Mouse (Mus musculus) hindbrain, embryonic 13.5 days (tissue): ENCODE results near the gene Cln5. TPM values are rescaled to one million over a fixed set of nuclear protein-coding genes. Genes with fewer than 3 reads are reported as not detected.
A peak's percentile ranks its signal among the peaks of the same experiment; 100 is the strongest.

ENCODE experiments used
- ATAC-seq: fragments of 200-750 bp; cut with Nextera tagmentation; 2 replicates; pipeline ENCODE4 v1.8.0; 2017; ENCODE audit warnings: moderate TSS enrichment; ENCODE audit not compliant: low FRiP score
- H3K27ac ChIP-seq: fragments of 300-500 bp; sonication (generic); 2 replicates; pipeline ENCODE4 v1.5.1; 2015; ENCODE audit warnings: inconsistent platforms, mild to moderate bottlenecking, moderate library complexity
- H3K27me3 ChIP-seq: fragments of 300-500 bp; sonication (generic); 2 replicates; pipeline ENCODE4 v1.6.1; 2015; ENCODE audit warnings: mild to moderate bottlenecking, inconsistent platforms
- H3K36me3 ChIP-seq: fragments of 300-500 bp; sonication (generic); 2 replicates; pipeline ENCODE4 v1.6.1; 2015; ENCODE audit warnings: mild to moderate bottlenecking, inconsistent platforms
- H3K4me1 ChIP-seq: fragments of 300-500 bp; sonication (generic); replicated peaks from 2 replicates; pipeline ENCODE4 v1.6.1; 2015; ENCODE audit warnings: inconsistent platforms
- H3K4me2 ChIP-seq: fragments of 300-500 bp; sonication (generic); 2 replicates; pipeline ENCODE4 v1.6.1; 2015; ENCODE audit warnings: inconsistent platforms, mild to moderate bottlenecking, moderate library complexity
- H3K4me3 ChIP-seq: fragments of 300-500 bp; sonication (generic); 2 replicates; pipeline ENCODE4 v1.5.1; 2015; ENCODE audit warnings: mild to moderate bottlenecking, inconsistent platforms
- H3K9ac ChIP-seq: fragments of 300-500 bp; sonication (generic); 2 replicates; pipeline ENCODE4 v1.6.1; 2015; ENCODE audit warnings: mild to moderate bottlenecking, inconsistent platforms
- H3K9me3 ChIP-seq: fragments of 300-500 bp; sonication (generic); 2 replicates; pipeline ENCODE4 v1.6.1; 2016; ENCODE audit warnings: inconsistent platforms
- whole genome bisulfite sequencing: fragments of 180-500 bp; shearing (Covaris S2); methylation state at CpG from one replicate; pipeline ENCODE4 v1.1.7; 2015; 5-methylcytosine and 5-hydroxymethylcytosine counted together
- polyA plus RNA-seq: library from polyadenylated mRNA; unstranded; fragments of >200 nt; fragmentation: Nextera tagmentation; extraction: Ambion mirVana; gene quantifications from 2 replicates; pipeline ENCODE4 v1.2.1, GENCODE M21; 2015

Gene Cln5
- 15.0 and 15.2 TPM in 2 replicates for polyA plus RNA-seq

GRCm38 (mm10) chr14:103069864-103070611, at the start of gene Cln5:
Gene Cln5, plus strand, starts transcription at chr14:103070216.
- Histone ChIP-seq H3K4me1 (peaks cover 16% of the 10 kb centered on the region; the same call in 1 of the 2 replicates), H3K4me2 (peak within 1 kb of the TSS; percentile 87)
- WGBS: under 1% methylated on average over 65 of the region's 65 CpGs

DNA sequence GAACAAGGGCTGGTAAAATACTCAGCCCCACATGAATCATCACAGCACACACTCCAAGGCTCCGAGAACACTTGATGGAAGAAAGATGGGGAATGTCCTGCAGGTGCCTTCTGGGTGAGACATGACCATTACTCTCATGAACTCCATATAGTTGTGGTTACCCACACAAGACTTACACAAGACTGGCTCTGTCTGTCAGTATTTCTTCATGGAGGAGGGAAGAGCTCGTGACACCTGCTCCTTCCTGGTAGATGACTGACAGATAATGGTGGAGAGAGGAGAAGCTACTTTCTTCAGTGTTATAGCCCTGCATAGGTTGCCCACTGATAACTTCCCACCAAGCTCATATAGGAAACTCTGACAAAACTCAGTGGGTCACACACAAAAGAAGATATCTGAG, 40.8 kb upstream of the Cln5 start:
- ATAC-seq: no peak
- Histone ChIP-seq H3K27me3 (no peaks in the 10 kb centered on the region), H3K4me2 (no peak overlapping the region), H3K9me3 (no peaks in the 10 kb centered on the region), H3K9ac (no peak overlapping the region), H3K36me3 (no peaks in the 10 kb centered on the region), H3K4me1 (no peaks in the 10 kb centered on the region), H3K27ac (no peak overlapping the region), H3K4me3 (no peak overlapping the region)
- 89% methylated on average over 2 of the region's 2 CpGs for WGBS

More at GRCm38 (mm10) chr14:103069864-103070611, at the start of gene Cln5:
- Histone ChIP-seq H3K36me3 (peaks cover 23% of the 10 kb centered on the region), H3K9me3 (no peaks in the 10 kb centered on the region), H3K9ac (peak within 1 kb of the TSS; percentile 80), H3K27ac (peak within 1 kb of the TSS; percentile 87), H3K4me3 (peak within 1 kb of the TSS; percentile 64), H3K27me3 (no peaks in the 10 kb centered on the region)
- ATAC-seq: peak; percentile 96

- ATAC-seq: no peak
- Histone ChIP-seq H3K36me3 (no peaks in the 10 kb centered on the region), H3K9me3 (no peaks in the 10 kb centered on the region), H3K27me3 (no peaks in the 10 kb centered on the region), H3K9ac (no peak overlapping the region), H3K4me1 (no peaks in the 10 kb centered on the region), H3K4me2 (no peak overlapping the region), H3K4me3 (no peak overlapping the region), H3K27ac (no peak overlapping the region)
- WGBS: 77% methylated on average over 10 of the region's 10 CpGs
Observed at GRCm38 (mm10) chr14:103033271-103033823, 36.7 kb upstream of the Cln5 start.

GRCm38 (mm10) chr14:103034076-103034475, 35.9 kb upstream of the Cln5 start:
- no peak overlapping the region for H3K4me2 ChIP-seq
- H3K27me3 ChIP-seq: no peaks in the 10 kb centered on the region
- no peak overlapping the region for H3K9ac ChIP-seq
- H3K4me3 ChIP-seq: no peak overlapping the region
- no peaks in the 10 kb centered on the region for H3K36me3 ChIP-seq
- no peak for ATAC-seq
- 88% methylated on average over 9 of the region's 9 CpGs for WGBS
- H3K9me3 ChIP-seq: no peaks in the 10 kb centered on the region
- H3K27ac ChIP-seq: no peak overlapping the region
- H3K4me1 ChIP-seq: no peaks in the 10 kb centered on the region

DNA sequence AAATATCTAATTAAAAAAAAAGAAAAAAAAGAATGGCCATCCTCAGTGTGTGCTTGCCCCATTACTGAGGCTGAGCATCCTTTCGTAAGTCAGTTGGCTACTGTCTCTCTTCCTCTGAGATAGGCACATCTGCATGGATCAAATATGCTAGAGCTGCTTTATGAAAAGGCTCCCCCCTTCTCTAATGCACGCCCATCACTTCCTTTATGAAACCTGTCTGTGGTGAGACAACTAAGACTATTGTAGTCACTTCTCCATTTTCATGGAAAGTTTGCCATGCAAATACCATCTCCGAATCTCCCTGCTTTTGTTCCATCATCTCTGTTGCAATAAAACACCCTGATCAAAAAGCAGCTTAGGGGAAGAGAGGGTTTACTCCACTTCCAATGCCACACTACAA, 33.0 kb upstream of the Cln5 start:
- Histone ChIP-seq H3K9me3 (no peaks in the 10 kb centered on the region), H3K4me2 (no peak overlapping the region), H3K27me3 (no peaks in the 10 kb centered on the region), H3K4me3 (no peak overlapping the region), H3K4me1 (no peaks in the 10 kb centered on the region), H3K9ac (no peak overlapping the region), H3K27ac (no peak overlapping the region), H3K36me3 (no peaks in the 10 kb centered on the region)
- 81% methylated on average over 3 of the region's 3 CpGs for WGBS
- no peak for ATAC-seq

DNA sequence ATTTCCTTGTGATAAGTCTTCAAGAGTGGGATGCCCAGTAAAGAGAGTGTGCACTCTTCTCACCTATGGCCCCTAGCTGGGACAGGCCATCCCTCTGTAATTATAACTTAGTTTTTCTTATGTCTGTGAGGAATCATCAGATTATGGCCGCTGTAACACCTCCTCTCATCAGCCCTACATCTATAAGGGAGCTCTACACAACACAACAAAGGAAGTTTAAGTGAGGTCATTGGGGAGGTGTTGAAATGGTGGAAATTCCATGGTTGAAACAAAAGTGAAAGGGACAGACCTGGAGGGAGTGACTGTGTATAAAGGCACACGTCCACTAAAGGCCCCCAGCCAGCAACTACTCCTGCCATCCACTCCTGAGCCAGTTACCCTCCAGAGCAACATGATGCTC, 23.3 kb upstream of the Cln5 start, which contains the start of gene Acod1:
Gene Acod1, plus strand, starts transcription at position 301 of the 400 bp plus-strand sequence.
- H3K36me3 ChIP-seq: no peaks in the 10 kb centered on the region
- no peak within 1 kb of the TSS for H3K4me3 ChIP-seq
- no peak within 1 kb of the TSS for H3K9ac ChIP-seq
- no peak for ATAC-seq
- H3K9me3 ChIP-seq: no peaks in the 10 kb centered on the region
- no peak within 1 kb of the TSS for H3K27ac ChIP-seq
- 91% methylated on average over 2 of the region's 2 CpGs for WGBS
- H3K4me2 ChIP-seq: no peak within 1 kb of the TSS
- H3K4me1 ChIP-seq: no peaks in the 10 kb centered on the region
- no peaks in the 10 kb centered on the region for H3K27me3 ChIP-seq

DNA sequence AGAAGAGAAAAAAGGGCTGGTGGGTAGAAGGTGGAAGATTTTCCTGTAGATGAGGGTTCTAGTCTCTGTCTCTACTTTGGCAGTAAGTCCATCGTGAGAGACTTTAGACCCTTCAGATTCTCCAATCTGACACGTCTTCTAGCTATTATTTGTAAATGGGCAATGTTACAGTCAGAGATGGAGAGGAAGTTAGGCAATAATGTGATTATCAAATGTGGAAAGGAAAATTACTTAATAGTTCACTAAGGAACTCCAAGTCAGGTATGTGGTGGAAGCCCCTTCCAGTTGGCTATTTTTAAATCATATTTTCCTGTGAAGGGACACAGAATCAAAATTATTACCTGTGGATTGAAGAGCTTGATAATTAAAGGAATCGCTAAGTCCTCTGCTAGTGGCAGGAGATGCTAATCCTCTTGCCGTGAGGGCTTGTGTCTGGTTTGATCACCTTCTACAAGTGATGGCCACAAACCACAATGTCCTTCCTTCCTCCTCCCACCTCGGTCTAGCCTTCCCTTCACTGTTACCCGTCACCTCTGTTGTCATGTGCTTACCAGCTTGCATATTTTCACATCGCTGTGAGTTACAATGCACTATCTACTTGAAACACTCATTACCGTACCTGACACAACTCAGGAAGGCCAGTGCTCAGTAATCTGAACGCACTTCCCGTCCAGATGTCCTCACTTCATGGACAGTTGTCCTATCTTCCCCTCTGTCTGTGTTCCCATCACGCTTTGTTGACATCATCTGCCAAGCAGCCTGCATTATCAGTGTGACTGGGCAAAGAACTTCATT, 21.5 kb upstream of the Cln5 start:
- H3K9me3 ChIP-seq: no peaks in the 10 kb centered on the region
- no peak overlapping the region for H3K9ac ChIP-seq
- H3K4me1 ChIP-seq: no peaks in the 10 kb centered on the region
- no peak overlapping the region for H3K27ac ChIP-seq
- no peak overlapping the region for H3K4me3 ChIP-seq
- WGBS: 89% methylated on average over 11 of the region's 11 CpGs
- no peak for ATAC-seq
- no peaks in the 10 kb centered on the region for H3K36me3 ChIP-seq
- no peak overlapping the region for H3K4me2 ChIP-seq
- H3K27me3 ChIP-seq: no peaks in the 10 kb centered on the region

- Histone ChIP-seq H3K4me2 (no peak overlapping the region), H3K27me3 (no peaks in the 10 kb centered on the region), H3K36me3 (no peaks in the 10 kb centered on the region), H3K4me3 (no peak overlapping the region), H3K9me3 (no peaks in the 10 kb centered on the region), H3K9ac (no peak overlapping the region), H3K4me1 (no peaks in the 10 kb centered on the region), H3K27ac (no peak overlapping the region)
- 39% methylated on average over 8 of the region's 8 CpGs for WGBS
- ATAC-seq: peak; percentile 68; the same call in 1 of the 2 replicates
Observed at GRCm38 (mm10) chr14:103051159-103051769, 18.8 kb upstream of the Cln5 start.

GRCm38 (mm10) chr14:103054731-103055130, 15.3 kb upstream of the Cln5 start:
- ATAC-seq: no peak
- Histone ChIP-seq H3K4me1 (no peaks in the 10 kb centered on the region), H3K27ac (no peak overlapping the region), H3K27me3 (no peaks in the 10 kb centered on the region), H3K4me2 (no peak overlapping the region), H3K36me3 (no peaks in the 10 kb centered on the region), H3K4me3 (no peak overlapping the region), H3K9ac (no peak overlapping the region), H3K9me3 (no peaks in the 10 kb centered on the region)
- WGBS: 86% methylated on average over 13 of the region's 13 CpGs

- Histone ChIP-seq H3K27me3 (no peaks in the 10 kb centered on the region), H3K4me3 (no peak overlapping the region), H3K9me3 (no peaks in the 10 kb centered on the region), H3K4me1 (no peaks in the 10 kb centered on the region), H3K27ac (no peak overlapping the region), H3K9ac (no peak overlapping the region), H3K36me3 (no peaks in the 10 kb centered on the region), H3K4me2 (no peak overlapping the region)
- ATAC-seq: no peak
- 93% methylated on average over 7 of the region's 7 CpGs for WGBS
Observed at GRCm38 (mm10) chr14:103056601-103057000, 13.4 kb upstream of the Cln5 start.

DNA sequence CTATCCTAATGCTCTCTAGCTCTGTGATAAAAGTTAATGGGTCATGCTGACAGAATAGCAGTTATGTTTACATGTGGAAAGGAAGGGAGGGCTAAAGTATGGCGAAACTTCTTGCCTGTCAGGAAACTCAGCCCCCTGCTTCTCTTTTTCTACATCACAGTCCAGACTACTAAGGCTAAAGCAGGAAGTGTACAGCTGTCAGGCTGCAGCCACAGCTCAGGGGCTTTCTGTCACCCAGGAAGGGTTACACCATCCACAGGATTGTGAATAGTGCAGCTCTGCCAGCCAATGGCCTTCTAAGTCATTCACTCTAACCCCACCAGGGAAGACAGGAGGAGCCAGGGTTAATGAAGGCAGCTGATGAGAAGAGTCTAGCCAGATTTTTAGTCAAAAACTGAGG, 11.0 kb upstream of the Cln5 start:
- H3K36me3 ChIP-seq: no peaks in the 10 kb centered on the region
- 93% methylated on average over 1 of the region's 1 CpGs for WGBS
- no peak overlapping the region for H3K27ac ChIP-seq
- H3K27me3 ChIP-seq: no peaks in the 10 kb centered on the region
- H3K4me3 ChIP-seq: no peak overlapping the region
- H3K9ac ChIP-seq: no peak overlapping the region
- H3K9me3 ChIP-seq: no peaks in the 10 kb centered on the region
- no peak overlapping the region for H3K4me2 ChIP-seq
- no peaks in the 10 kb centered on the region for H3K4me1 ChIP-seq
- ATAC-seq: no peak

GRCm38 (mm10) chr14:103059495-103059894, 10.5 kb upstream of the Cln5 start:
- Histone ChIP-seq H3K4me3 (no peak overlapping the region), H3K27ac (no peak overlapping the region), H3K9me3 (no peaks in the 10 kb centered on the region), H3K9ac (no peak overlapping the region), H3K27me3 (no peaks in the 10 kb centered on the region), H3K36me3 (no peaks in the 10 kb centered on the region), H3K4me1 (no peaks in the 10 kb centered on the region), H3K4me2 (no peak overlapping the region)
- 88% methylated on average over 10 of the region's 10 CpGs for whole genome bisulfite sequencing
- ATAC-seq: no peak
